Mouse (Mus musculus) c-Kit-positive CD71-positive TER-119-positive erythroid progenitor cells, embryonic 14.5 days (primary cell): ENCODE measurements around the gene Cryba4.

Source experiments
- DNase-seq: peaks from one replicate; pipeline ENCODE4 v3.0.0-alpha.2; 2013; ENCODE audit warnings: low spot score

Gene Cryba4

DNA sequence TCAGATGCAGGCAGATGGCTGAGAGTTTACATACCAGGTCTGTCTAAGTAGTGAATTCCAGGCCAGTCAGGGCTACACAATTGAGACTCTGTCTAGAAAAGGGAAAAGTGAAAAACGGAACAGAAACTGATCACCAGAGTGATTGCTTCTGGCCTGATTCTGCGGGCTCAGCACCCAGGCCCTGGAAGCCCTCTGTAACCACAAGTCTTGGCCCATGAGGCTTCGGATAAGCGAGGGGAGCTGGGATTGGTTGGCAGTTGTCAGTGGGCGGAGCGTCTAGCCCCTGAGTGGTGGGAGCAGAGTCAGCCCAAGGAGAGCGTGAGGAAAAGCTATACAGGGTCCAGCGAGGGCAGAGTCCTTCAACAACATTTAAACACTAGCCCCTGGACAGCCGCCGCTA, 13.2 kb upstream of the Cryba4 start:
- no peak for DNase-seq

DNA sequence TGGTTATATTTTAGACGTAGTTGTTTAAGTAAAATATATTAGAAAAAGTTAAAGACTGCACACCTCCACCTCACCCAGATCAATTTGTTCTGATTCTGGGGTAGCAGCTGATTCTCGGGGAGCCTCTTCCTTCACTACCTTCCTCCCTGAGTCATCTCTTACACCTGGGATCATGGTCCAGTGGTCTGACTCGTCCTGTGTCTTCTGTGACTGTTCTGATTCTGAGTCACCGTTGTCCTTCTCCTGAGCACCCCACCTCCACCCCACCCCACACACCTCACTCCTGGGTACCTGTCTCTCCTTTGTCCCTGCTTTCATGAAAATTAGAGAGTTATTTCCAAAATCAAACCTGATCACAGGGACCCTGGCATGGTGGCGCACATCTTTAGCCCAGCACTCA, 12.8 kb upstream of the Cryba4 start:
- no peak for DNase-seq

DNA sequence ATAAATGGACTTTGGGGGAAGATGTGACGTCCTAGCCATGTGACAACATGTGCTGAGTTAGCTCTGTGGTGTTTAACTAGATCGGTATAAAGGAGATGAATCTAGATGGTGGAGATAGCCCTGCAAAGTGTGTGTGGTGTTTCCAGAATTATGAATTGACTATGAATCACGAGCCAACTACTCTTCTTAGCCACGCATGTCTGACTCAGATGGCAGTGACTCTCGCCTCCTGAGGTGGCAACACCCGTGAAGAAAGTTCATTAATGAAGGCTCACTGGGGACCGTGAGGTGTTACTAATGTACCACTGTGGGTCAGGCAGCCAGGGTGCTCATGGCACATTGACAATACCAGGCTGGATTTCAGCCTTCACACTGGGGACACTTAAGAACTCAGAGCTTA, 11.8 kb upstream of the Cryba4 start:
- no peak for DNase-seq

DNA sequence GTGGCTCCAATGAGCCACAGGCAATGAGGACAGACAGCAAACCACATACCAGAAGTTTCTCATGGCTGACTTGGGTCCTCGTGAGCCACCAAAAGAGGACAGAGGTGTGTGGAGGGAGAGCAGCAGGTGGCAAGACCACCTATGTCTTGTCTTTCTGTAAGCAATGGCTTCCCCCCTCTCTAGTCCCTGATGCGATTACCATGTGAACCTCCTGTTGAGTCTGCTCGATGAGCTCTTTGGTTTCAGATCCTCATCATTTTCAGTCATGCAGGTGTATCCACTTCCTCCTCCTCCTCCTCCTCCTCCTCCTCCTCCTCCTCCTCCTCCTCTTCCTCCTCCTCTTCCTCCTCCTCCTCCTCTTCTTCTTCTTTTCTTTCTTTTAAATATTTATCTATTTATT, 8.5 kb upstream of the Cryba4 start:
- DNase-seq = no peak

DNA sequence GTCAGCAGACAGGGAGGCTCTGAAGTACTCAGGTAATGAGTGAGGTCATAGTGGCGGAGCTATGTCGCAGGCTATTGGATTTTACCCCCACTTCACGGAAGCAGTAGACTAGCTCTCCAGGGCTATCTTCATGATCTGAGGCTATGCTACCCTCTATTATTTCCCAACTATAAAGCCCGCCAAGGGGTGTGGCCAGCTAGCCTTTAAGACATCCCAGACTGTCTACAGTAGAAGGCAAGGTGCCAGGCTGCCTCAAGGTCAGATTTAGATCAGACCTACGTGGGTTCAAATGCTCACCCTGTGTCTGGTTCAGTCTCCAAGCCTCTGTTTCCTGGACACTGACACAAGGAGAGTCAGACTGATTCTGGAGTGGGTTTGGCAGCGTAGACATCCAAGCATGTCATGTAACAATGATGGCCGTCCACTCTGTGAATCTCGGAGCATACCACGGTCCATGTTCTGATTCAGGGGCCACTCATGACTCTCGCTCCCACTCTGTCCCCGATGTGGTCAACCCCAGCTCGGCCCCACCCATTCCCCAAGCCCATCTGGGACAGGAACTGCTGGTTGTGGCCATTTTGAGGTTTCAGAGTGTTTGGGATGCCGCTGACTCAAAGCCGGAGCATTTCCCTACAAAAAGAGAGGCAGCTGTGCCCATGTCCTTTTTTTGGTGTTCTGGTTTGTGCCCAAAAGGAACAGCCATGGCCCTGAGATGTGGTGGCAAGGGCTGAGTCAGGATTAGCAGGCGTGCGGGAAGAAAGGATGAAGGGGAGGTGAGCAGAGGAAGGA, 7.7 kb upstream of the Cryba4 start:
- no peak for DNase-seq

DNA sequence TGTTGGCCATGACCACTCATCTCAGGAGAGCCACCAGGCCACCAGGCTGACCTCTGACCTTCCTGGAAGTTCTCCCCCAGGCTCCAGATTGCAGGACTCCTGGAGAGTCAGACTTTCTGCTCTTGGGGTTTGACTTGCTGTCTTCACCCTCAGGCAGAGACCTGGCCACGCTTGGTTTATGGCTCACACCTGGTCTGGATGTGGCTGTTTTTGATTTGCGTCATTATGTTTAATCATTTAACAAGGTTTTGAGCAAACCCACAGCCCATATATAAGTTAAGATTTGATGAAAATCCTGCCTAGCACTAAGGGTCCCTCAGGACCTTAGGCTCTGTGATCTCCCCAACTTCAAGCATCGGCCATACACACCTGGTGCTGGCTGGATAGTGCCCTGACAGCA, 5.6 kb upstream of the Cryba4 start:
- no peak for DNase-seq

DNA sequence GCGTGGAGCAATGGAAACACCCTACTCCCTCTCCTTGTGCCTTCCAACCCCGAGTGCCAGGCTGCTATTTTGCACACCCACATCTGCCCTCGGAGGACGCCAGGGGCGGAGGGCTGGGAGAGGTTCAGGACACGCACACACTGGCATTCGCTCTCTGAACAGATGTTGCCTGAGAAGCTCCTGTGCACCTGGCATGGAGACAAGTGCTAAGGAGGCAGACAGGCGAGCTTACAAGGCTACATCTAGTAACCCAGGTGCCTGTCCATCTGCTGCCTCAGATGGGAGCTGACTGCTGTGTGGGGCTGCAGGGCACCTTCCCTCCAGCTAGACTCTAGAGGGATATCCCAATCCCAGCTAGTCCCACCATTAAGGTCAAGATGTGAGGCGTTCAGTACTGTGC, 4.1 kb upstream of the Cryba4 start:
- DNase-seq = no peak

DNA sequence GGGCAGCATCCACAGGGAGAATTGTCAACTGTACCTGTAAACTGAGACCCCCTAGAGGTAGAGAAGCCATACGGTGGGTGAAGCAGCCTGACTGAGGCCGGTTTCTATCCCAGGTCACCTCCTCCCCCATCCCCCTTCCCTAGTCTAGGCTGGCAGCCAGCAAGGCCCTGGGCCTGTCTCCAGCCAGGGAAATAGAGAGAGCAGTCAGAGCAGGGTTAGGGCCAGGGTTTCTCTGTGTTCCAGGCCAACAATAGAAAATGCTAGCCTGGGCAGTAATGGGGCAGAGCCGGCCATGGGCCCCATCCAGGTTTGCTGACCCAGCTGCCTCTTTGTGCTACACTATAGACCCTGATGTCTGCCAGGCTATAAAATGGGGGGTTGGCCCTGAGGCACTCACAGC, 3.1 kb upstream of the Cryba4 start, which contains the start of gene Crybb1:
TSS of gene Crybb1 (plus strand) at position 390 of the 400 bp plus-strand sequence.
- no peak for DNase-seq

DNA sequence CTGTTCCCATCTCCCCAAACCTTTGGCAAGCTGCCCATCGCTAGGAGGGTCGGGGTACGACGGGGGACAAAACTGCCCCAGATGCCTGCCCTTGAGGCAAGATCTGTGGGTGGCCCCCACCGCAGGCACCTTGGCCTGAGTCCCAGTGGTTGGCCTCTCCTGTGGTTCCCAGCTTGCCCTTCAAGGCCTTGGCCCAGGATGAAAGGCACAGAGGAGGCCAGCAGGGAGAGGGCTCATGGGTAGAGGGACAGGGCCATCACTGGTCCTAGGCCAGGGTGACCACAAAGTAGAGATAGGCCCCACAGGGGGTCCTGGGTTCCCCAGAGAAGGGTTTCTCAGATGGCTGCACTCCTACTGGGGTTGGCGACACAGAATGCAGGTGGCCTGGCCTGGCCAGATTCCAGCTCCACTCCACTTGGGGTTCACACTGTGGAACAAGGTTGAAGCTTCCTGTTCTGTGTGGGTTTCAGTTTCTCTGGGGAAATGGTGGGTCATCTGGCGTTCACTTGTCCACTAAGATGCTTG, 2.0 kb upstream of the Cryba4 start:
- DNase-seq = no peak

DNA sequence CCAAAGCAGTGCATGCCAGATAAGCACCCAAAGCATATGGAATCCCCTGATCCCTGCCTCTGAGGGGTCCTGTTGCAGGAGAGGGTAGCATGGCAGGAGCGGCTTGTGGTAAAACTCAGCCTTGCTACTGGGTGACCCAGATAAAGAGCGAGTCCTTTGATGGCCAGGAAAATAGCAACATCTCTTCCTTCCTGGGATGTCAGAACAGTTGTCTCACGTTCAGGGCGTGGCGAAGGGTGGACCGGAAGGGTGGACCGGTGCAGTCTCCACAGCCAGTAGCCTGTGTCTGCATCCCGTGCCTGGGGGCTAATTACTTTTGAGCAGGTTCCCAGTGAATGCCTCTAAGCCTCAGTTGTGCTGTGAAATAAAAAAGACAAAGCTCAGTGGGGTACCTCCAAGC, 851 bp upstream of the Cryba4 start:
- peak; percentile 43 for DNase-seq

DNA sequence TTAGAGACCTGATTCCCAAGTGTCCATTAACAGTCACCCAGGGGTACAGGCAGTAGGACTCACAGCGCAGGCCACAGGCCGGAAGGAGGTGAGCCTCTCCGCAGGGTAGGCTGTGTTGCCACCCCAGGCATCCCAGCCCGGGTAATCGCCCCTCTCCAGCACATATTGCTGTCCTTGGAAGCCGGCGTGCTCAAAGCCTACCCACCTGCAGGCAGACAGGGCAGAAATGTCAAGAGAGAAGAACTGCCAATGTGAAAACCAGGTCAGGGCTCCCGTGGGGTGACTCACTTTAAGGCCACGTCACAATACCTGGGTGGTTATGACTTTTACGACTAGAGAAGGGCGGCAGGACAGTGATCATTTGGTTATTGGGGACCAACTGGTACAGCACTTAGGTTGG, 3.2 kb downstream of the Cryba4 start:
- DNase-seq = no peak

DNA sequence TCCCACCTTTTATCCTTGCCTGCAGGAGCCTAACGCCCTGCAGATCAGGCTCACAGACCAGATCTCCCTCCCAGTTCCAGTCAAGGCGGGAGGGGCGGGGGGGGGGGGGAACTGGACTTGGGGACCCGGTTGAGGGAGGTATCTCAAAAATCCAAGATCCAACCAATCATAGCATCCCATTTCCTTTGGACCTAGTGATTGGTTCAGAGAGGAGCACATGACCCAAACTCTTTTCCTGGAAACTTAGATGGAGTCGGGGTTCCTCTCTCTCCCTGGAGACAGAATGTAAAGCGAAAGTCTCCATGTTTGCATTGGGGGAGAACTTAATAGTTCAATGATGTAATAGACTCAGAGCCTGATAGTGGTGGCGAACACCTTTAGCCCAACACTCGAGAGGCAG, 4.9 kb downstream of the Cryba4 start:
- DNase-seq = no peak

DNA sequence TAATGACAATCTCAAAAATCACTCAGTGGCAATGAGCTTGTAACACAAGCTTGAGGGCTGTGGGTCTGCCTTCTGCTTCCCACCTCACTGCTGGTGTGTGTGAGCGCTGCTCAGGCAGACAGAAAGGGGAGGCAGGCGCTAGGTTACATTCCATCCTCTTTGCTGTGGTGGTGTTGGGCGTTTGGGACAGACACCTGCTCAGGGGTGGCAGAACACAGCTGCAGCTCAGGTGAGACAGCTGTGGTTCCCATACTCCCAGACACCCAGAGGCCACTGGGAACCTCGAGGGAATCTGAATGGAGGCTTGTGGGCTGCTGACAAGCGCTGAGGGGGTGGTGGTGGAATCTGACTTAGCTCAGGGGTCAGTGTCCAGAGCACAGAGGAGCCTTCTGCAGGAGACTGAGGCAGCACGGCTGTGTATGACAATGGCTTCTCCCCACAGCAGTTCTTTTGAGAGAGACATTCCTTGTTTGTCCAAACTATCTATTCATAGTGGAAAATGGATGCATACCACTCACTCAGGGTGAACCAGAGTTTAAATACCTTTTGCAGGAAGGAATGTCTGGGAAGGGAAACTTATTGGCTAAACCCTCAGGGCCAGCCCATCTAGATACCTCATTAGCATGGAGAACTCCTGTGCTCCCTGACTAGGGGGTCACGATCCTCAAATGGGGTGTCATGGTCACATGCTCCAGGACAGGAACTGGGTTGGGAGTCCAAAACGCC, 7.3 kb downstream of the Cryba4 start:
- no peak for DNase-seq

DNA sequence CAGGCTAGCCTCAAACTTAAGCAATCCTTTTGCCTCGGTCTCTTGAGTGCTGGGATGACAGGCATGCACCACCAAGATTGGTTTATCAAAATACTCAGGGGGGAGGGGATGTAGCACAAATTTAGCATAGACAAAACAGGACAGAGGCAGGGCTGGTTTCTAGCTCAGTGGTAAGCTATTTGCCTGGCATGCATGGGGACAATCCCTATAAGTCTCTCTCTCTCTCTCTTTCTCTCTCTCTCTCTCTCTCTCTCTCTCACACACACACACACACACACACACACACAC, 8.1 kb downstream of the Cryba4 start:
- peak; percentile 19 for DNase-seq

DNA sequence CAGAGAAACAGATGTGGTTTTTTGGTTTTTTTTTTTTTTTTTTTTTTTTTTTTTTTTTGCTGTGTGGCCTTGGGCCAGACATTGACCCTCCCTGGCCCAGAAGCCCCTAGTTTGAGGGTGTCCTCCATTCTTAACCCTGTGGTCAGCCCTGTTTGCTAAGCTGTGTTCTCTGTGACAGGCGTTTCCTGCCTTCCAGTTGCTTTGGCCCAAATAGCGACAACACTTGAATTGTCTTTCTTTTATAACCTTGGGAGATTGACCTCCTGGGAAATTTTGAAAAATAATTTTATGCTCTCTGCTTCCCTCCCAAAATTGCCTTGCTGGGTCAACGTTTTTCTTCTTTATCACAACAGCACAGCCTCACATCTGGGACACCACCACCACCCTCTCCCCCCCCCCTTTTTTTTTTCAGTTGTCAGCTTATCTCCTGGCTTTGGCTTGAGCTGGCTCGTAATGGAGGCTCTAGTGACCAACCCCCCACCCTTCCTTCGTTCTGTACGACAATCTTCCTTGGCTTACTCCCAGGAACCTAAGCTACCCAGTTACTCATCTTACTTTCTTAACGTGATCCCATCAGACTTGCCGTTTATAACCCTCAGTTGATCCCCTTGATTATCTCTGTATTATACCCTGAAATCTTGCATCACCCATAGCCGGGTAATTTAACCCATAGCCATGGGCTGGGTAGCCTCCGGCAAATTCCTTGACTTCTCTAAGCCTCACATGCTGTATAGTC, 8.6 kb downstream of the Cryba4 start:
- DNase-seq = peak; percentile 28

DNA sequence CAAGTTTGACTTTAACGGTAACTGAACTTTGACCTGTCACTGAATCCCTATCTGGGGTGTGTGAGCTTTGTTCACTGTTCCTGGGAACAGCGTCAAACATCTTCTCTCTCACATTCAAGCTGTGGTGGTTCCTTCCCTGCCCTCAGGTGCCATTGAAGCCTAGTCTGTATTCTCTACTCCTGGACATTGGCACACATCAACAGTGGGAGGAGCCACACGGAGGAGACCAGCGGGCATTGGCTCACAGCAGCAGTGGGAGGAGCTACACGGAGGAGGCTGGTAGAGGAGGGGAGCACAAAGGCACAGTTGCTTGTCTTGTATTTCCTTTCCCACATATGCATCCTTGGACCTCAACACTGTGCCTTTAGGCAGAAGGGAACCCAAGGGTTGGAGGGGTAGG, 9.3 kb downstream of the Cryba4 start:
- DNase-seq = no peak

DNA sequence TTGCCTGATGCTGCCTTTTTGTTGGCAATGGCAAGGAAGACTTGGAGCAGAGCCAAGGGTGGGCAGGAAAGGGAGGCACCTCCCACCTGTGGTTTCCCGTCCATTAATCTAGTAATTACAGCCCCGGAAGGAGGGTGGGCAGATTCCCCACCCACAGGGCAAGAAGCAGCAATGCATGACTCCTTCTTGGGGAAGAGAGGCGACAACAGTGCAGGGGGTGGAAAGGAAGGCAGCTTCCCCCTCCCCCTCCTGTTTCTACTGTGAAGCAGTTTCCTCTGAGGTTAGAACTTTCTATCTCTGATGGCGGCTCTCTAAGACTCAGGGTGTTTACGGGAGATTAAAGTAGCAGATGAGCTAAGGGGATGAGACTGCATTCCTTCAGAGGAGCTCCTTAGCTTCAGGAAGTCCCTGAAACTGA, 9.9 kb downstream of the Cryba4 start:
- DNase-seq = peak; percentile 39

DNA sequence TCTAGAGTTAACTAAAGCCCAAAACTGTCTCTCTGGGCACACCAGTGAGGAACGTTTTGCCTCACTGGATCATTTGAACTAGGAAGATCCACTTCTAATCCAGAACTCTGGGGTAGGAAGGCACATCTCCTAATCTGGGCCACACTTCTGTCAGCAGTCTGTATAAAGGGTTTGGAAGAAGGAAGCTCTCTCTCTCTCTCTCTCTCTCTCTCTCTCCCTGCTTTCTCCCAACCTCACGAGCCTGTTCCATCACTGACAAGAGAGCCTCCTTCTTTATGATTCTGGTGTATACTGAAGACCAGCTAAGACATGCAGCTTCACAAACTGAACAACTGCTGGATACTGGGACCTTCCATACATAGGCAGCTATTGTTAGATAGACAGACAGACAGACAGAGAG, 10.5 kb downstream of the Cryba4 start:
- DNase-seq = no peak

DNA sequence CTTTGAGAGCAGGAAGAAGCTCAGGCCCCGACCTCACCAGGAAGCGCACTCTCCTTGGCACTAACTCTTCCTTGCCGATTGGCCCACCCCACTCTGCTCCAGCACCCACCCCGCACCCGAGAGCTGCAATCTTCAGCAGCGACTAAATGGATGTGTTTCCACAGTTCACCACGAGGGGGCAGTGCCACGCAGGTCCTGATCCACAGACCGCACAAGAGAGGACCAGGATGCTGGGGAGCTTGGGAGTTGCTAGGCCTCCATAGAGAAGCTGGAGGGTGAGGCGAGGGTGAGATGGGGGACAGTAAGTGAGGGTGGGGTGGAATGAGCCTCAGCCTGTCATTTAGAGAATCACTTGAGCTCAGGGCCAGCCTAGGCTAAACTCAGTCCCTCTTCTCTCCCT, 11.6 kb downstream of the Cryba4 start:
- DNase-seq = peak; percentile 69

DNA sequence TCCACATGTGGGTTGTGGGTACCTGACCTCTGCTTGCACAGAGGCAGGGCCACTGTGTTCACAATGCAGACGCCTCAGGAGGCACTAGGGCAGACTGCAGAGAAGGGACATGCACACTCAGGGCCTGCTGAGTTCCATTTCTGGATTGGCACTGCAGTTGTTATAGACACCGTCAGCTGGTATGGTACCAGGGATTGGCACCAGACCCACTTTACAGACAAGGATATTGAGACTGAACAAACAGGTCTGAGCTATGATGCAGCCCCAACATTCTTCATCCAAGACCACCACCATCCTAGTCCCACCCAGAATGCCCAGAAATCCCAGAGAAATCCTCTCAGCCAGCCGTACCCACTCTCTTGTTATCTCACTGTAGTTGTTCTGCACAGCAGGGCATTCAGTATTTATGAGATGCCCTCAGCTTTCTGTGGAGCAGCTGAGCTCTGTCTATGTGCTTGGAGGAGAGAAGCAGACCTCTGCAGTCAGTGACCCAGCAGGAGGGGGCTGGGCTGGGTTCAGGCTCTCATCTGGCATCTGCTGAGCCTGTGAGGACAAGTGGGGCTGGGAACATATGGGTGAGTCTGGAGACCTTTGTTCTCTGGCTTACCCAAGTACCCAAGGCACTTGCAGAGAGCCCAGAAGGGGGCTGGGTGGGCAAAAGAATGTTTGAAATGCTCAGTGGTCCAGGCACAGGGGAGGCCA, 13.4 kb downstream of the Cryba4 start:
- no peak for DNase-seq

DNA sequence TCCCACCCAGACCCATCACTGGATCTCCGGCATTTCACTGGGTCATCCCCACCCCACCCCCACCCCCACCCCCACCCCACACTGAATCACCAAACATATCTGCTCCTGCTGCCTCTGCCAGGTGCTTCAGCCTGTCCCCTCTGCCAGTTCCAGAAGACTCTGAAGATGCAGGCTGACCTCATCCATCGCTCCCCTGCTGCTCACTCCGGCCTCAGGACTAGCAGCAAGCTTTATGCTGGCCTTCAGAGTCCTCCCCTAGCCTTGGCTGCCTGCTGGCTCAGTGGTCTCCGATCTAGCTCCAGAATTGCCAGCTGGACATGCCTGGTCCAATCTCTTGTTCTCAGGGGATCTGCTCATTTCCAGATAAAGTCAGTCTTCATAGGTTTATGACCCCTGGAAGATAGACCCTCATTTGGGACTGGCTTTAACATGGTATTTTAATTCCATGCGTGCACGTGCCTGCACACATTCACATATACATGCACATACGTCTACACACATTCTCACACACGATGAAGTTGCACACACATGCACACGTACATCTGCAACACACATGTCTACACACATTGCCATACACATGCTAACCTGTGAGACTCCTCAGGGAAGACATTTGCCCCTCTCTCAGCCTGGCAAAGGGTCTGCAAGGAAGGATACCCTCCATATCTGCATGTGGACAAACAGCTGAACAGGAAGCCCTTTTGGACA, 14.3 kb downstream of the Cryba4 start:
- DNase-seq = no peak

DNA sequence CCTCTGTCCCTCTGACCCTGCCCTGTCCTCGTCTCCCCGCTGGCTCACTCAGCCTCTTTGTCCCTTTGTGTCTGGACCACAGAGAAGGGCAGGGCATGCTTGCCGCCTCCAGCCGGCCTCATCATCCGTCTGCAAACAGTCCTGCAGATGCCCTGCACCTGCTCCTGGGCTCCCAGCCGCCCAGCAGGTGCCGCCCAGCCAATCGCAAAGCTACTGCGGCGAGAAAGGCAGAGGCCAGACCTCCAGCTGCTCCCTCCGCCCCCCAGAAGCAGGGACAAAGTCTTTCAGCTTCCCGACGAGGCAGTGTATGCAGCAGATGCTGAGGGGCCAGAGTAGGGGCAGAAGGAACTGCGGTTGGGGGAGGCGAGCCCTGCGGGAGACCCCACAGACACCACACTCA, 14.9 kb downstream of the Cryba4 start:
- DNase-seq = no peak
